Mouse (Mus musculus): ENCODE results near the gene Gabra2.

Gene Gabra2

GRCm38 (mm10) chr5:71095725-71096607, at the start of gene Gabra2:
Gene Gabra2, minus strand, starts transcription at chr5:71095849.
- peak; percentile 65 for ATAC-seq (ENCODE audit: insufficient number of reproducible peaks, low FRiP score, low TSS enrichment)

GRCm38 (mm10) chr5:71136691-71137090, 41.0 kb upstream of the Gabra2 start:
- no peak for ATAC-seq (ENCODE audit: insufficient number of reproducible peaks, low FRiP score, low TSS enrichment)

- no peak for ATAC-seq (ENCODE audit: insufficient number of reproducible peaks, low FRiP score, low TSS enrichment)
These were observed 40.2 kb upstream of the Gabra2 start for GRCm38 (mm10) chr5:71135840-71136239.

- no peak for ATAC-seq (ENCODE audit: insufficient number of reproducible peaks, low FRiP score, low TSS enrichment)
These were observed 32.1 kb upstream of the Gabra2 start for GRCm38 (mm10) chr5:71127721-71128120.

- no peak for ATAC-seq (ENCODE audit: insufficient number of reproducible peaks, low FRiP score, low TSS enrichment)
These were observed 19.6 kb upstream of the Gabra2 start for GRCm38 (mm10) chr5:71115216-71115615.

- peak; percentile 65; the same call in 1 of the 2 replicates for ATAC-seq (ENCODE audit: insufficient number of reproducible peaks, low FRiP score, low TSS enrichment)
These were observed 469 bp downstream of the Gabra2 start for GRCm38 (mm10) chr5:71095180-71095579.

GRCm38 (mm10) chr5:71094776-71095175, 873 bp downstream of the Gabra2 start:
- ATAC-seq (ENCODE audit: insufficient number of reproducible peaks, low FRiP score, low TSS enrichment) = no peak

GRCm38 (mm10) chr5:71093807-71094206, 1.8 kb downstream of the Gabra2 start:
- ATAC-seq (ENCODE audit: insufficient number of reproducible peaks, low FRiP score, low TSS enrichment) = no peak

- ATAC-seq (ENCODE audit: insufficient number of reproducible peaks, low FRiP score, low TSS enrichment) = no peak
These were observed 3.2 kb downstream of the Gabra2 start for GRCm38 (mm10) chr5:71092475-71092874.

GRCm38 (mm10) chr5:71091926-71092325, 3.7 kb downstream of the Gabra2 start:
- ATAC-seq (ENCODE audit: insufficient number of reproducible peaks, low FRiP score, low TSS enrichment) = no peak

GRCm38 (mm10) chr5:71078861-71079260, 16.8 kb downstream of the Gabra2 start:
- ATAC-seq (ENCODE audit: insufficient number of reproducible peaks, low FRiP score, low TSS enrichment) = no peak

GRCm38 (mm10) chr5:71061696-71062095, 34.0 kb downstream of the Gabra2 start:
- no peak for ATAC-seq (ENCODE audit: insufficient number of reproducible peaks, low FRiP score, low TSS enrichment)

- ATAC-seq (ENCODE audit: insufficient number of reproducible peaks, low FRiP score, low TSS enrichment) = no peak
These were observed 37.6 kb downstream of the Gabra2 start for GRCm38 (mm10) chr5:71058047-71058446.

GRCm38 (mm10) chr5:71037352-71037751, 58.3 kb downstream of the Gabra2 start:
- ATAC-seq (ENCODE audit: insufficient number of reproducible peaks, low FRiP score, low TSS enrichment) = no peak

- ATAC-seq (ENCODE audit: insufficient number of reproducible peaks, low FRiP score, low TSS enrichment) = no peak
These were observed 69.7 kb downstream of the Gabra2 start for GRCm38 (mm10) chr5:71025956-71026355.

GRCm38 (mm10) chr5:71011751-71012150, 83.9 kb downstream of the Gabra2 start:
- no peak for ATAC-seq (ENCODE audit: insufficient number of reproducible peaks, low FRiP score, low TSS enrichment)

GRCm38 (mm10) chr5:71011271-71011670, 84.4 kb downstream of the Gabra2 start:
- ATAC-seq (ENCODE audit: insufficient number of reproducible peaks, low FRiP score, low TSS enrichment) = no peak

GRCm38 (mm10) chr5:71010797-71011196, 84.9 kb downstream of the Gabra2 start:
- ATAC-seq (ENCODE audit: insufficient number of reproducible peaks, low FRiP score, low TSS enrichment) = no peak

GRCm38 (mm10) chr5:70995617-70996325, 99.9 kb downstream of the Gabra2 start:
- ATAC-seq (ENCODE audit: insufficient number of reproducible peaks, low FRiP score, low TSS enrichment) = peak; percentile 58; the same call in 1 of the 2 replicates

GRCm38 (mm10) chr5:70993281-70993680, 102.4 kb downstream of the Gabra2 start:
- ATAC-seq (ENCODE audit: insufficient number of reproducible peaks, low FRiP score, low TSS enrichment) = no peak

- ATAC-seq (ENCODE audit: insufficient number of reproducible peaks, low FRiP score, low TSS enrichment) = no peak
These were observed 104.8 kb downstream of the Gabra2 start for GRCm38 (mm10) chr5:70990891-70991290.
